Mouse (Mus musculus) lung, embryonic 14.5 days (tissue): ENCODE measurements at regions not wholly inside any gene's neighbourhood (a gene's known extent, or its start where the extent isn't known, plus 50 kb on each side); places are given as distances from the start of the nearest gene placed in this dataset.

ENCODE experiments used
- ATAC-seq: fragments of 200-750 bp; cut with Nextera tagmentation; 2 replicates; pipeline ENCODE4 v1.8.0; 2017; ENCODE audit warnings: mild to moderate bottlenecking, moderate TSS enrichment, moderate library complexity; ENCODE audit not compliant: insufficient read depth
- DNase-seq: peaks from one replicate; pipeline ENCODE4 v3.0.0-alpha.2; 2015
- H3K27ac ChIP-seq: fragments of 300-500 bp; sonication (generic); 2 replicates; pipeline ENCODE4 v1.5.1; 2014; ENCODE audit warnings: low read depth, mild to moderate bottlenecking, moderate library complexity
- H3K27me3 ChIP-seq: fragments of 300-500 bp; sonication (generic); 2 replicates; pipeline ENCODE4 v1.6.1; 2014; ENCODE audit warnings: low read length, control low read depth; ENCODE audit not compliant: insufficient read depth
- H3K36me3 ChIP-seq: fragments of 300-500 bp; sonication (generic); 2 replicates; pipeline ENCODE4 v1.6.1; 2014; ENCODE audit warnings: control low read depth; ENCODE audit not compliant: insufficient read depth
- H3K4me1 ChIP-seq: fragments of 300-500 bp; sonication (generic); 2 replicates; pipeline ENCODE4 v1.6.1; 2014; ENCODE audit warnings: antibody characterized with exemption, control low read depth; ENCODE audit not compliant: insufficient read depth
- H3K4me2 ChIP-seq: fragments of 300-500 bp; sonication (generic); 2 replicates; pipeline ENCODE4 v1.6.1; 2014; ENCODE audit warnings: mild to moderate bottlenecking
- H3K4me3 ChIP-seq: fragments of 300-500 bp; sonication (generic); 2 replicates; pipeline ENCODE4 v1.5.1; 2014; ENCODE audit warnings: low read depth, low read length
- H3K9ac ChIP-seq: fragments of 300-500 bp; sonication (generic); 2 replicates; pipeline ENCODE4 v1.6.1; 2014
- H3K9me3 ChIP-seq: fragments of 300-500 bp; sonication (generic); 2 replicates; pipeline ENCODE4 v1.6.1; 2016; ENCODE audit warnings: low read depth, low read length, control low read depth
- CTCF ChIP-seq: IDR thresholded peaks from 2 replicates; pipeline ENCODE4 v1.5.1; 2016; ENCODE audit warnings: antibody characterized with exemption, low read depth
- WGBS: fragments of 180-500 bp; shearing (Covaris S2); extraction: QIAGEN DNeasy Blood & Tissue Kit; methylation state at CpG from one replicate; pipeline ENCODE4 v1.1.7; 2014; 5-methylcytosine and 5-hydroxymethylcytosine counted together

- Histone ChIP-seq H3K4me1 (no peaks in the 10 kb centered on the region), H3K9ac (no peak overlapping the region), H3K4me3 (no peak overlapping the region), H3K36me3 (no peaks in the 10 kb centered on the region), H3K27me3 (no peaks in the 10 kb centered on the region), H3K27ac (no peak overlapping the region), H3K4me2 (no peak overlapping the region), H3K9me3 (no peaks in the 10 kb centered on the region)
- ATAC-seq = no peak
- DNase-seq = no peak
- WGBS = 88% methylated on average over 5 of the region's 5 CpGs
- no peak for TF ChIP-seq CTCF
Measured at GRCm38 (mm10) chr13:97705926-97706325, 54.5 kb downstream of the Gm10260 start.

- no peak for TF ChIP-seq CTCF
- Histone ChIP-seq H3K4me2 (no peak overlapping the region), H3K9me3 (no peaks in the 10 kb centered on the region), H3K9ac (no peak overlapping the region), H3K27ac (no peak overlapping the region), H3K36me3 (no peaks in the 10 kb centered on the region), H3K4me1 (no peaks in the 10 kb centered on the region), H3K27me3 (no peaks in the 10 kb centered on the region), H3K4me3 (no peak overlapping the region)
- no peak for ATAC-seq
- 88% methylated on average over 4 of the region's 4 CpGs for WGBS
- no peak for DNase-seq
Measured at GRCm38 (mm10) chr13:97704541-97704940, 55.9 kb downstream of the Gm10260 start.

- WGBS = 74% methylated on average over 2 of the region's 2 CpGs
- DNase-seq = no peak
- Histone ChIP-seq H3K27ac (no peak overlapping the region), H3K4me1 (no peaks in the 10 kb centered on the region), H3K27me3 (no peaks in the 10 kb centered on the region), H3K9me3 (no peaks in the 10 kb centered on the region), H3K4me3 (no peak overlapping the region), H3K36me3 (no peaks in the 10 kb centered on the region), H3K9ac (no peak overlapping the region), H3K4me2 (no peak overlapping the region)
- no peak for ATAC-seq
- no peak for TF ChIP-seq CTCF
Measured at GRCm38 (mm10) chr13:97698967-97699366, 61.5 kb downstream of the Gm10260 start.

GRCm38 (mm10) chr13:97698317-97698716 lies 62.1 kb downstream of the Gm10260 start:
- H3K4me3 ChIP-seq = no peak overlapping the region
- DNase-seq = no peak
- no peaks in the 10 kb centered on the region for H3K36me3 ChIP-seq
- no peak for TF ChIP-seq CTCF
- H3K27me3 ChIP-seq = no peaks in the 10 kb centered on the region
- H3K9ac ChIP-seq = no peak overlapping the region
- no peak overlapping the region for H3K4me2 ChIP-seq
- H3K27ac ChIP-seq = no peak overlapping the region
- no peak for ATAC-seq
- no peaks in the 10 kb centered on the region for H3K4me1 ChIP-seq
- WGBS = 85% methylated on average over 1 of the region's 1 CpGs
- no peaks in the 10 kb centered on the region for H3K9me3 ChIP-seq

GRCm38 (mm10) chr13:97697262-97697661 lies 63.2 kb downstream of the Gm10260 start:
- TF ChIP-seq CTCF = no peak
- Histone ChIP-seq H3K9me3 (no peaks in the 10 kb centered on the region), H3K27ac (no peak overlapping the region), H3K4me3 (no peak overlapping the region), H3K4me1 (no peaks in the 10 kb centered on the region), H3K27me3 (no peaks in the 10 kb centered on the region), H3K9ac (no peak overlapping the region), H3K4me2 (no peak overlapping the region), H3K36me3 (no peaks in the 10 kb centered on the region)
- ATAC-seq (no peak), DNase-seq (no peak)
- WGBS = 82% methylated on average over 10 of the region's 10 CpGs

GRCm38 (mm10) chr13:97695022-97695421 lies 65.4 kb downstream of the Gm10260 start:
- WGBS = 79% methylated on average over 2 of the region's 2 CpGs
- no peak overlapping the region for H3K27ac ChIP-seq
- no peak overlapping the region for H3K4me3 ChIP-seq
- H3K27me3 ChIP-seq = no peaks in the 10 kb centered on the region
- no peaks in the 10 kb centered on the region for H3K9me3 ChIP-seq
- TF ChIP-seq CTCF = no peak
- H3K4me1 ChIP-seq = no peaks in the 10 kb centered on the region
- no peaks in the 10 kb centered on the region for H3K36me3 ChIP-seq
- H3K9ac ChIP-seq = no peak overlapping the region
- H3K4me2 ChIP-seq = no peak overlapping the region
- no peak for DNase-seq
- no peak for ATAC-seq

GRCm38 (mm10) chr13:97694356-97694990 lies 66.0 kb downstream of the Gm10260 start:
- Histone ChIP-seq H3K9ac (no peak overlapping the region), H3K9me3 (no peaks in the 10 kb centered on the region), H3K27me3 (no peaks in the 10 kb centered on the region), H3K36me3 (no peaks in the 10 kb centered on the region), H3K4me1 (no peaks in the 10 kb centered on the region), H3K4me3 (no peak overlapping the region), H3K27ac (no peak overlapping the region), H3K4me2 (no peak overlapping the region)
- ATAC-seq (no peak), DNase-seq (no peak)
- 61% methylated on average over 9 of the region's 9 CpGs for WGBS
- TF ChIP-seq CTCF = no peak

GRCm38 (mm10) chr13:97688310-97688886 lies 72.0 kb downstream of the Gm10260 start:
- no peaks in the 10 kb centered on the region for H3K9me3 ChIP-seq
- no peaks in the 10 kb centered on the region for H3K27me3 ChIP-seq
- DNase-seq = peak; percentile 55
- no peak for TF ChIP-seq CTCF
- no peaks in the 10 kb centered on the region for H3K4me1 ChIP-seq
- H3K36me3 ChIP-seq = no peaks in the 10 kb centered on the region
- no peak overlapping the region for H3K4me3 ChIP-seq
- H3K9ac ChIP-seq = no peak overlapping the region
- WGBS = 53% methylated on average over 12 of the region's 12 CpGs
- no peak overlapping the region for H3K4me2 ChIP-seq
- H3K27ac ChIP-seq = no peak overlapping the region
- no peak for ATAC-seq
